Mouse (Mus musculus): Measurements from ENCODE around the gene Tor3a. TPM values are rescaled to one million over a fixed set of nuclear protein-coding genes. Genes with fewer than 3 reads are reported as not detected.
A peak's percentile ranks its signal among the peaks of the same experiment; 100 is the strongest.
"Not testable (repeated sequence)": the region's sequence is repeated elsewhere in the genome, so short reads cannot be mapped to it uniquely, and the experiment has no call there.

Gene Tor3a
- polyA plus RNA-seq, 1 experiment = 9.1 TPM

- no peak overlapping the region for H3K27ac ChIP-seq (ENCODE audit: insufficient read depth, low read length)
- no peak for TF ChIP-seq POLR2A (IDR thresholded peaks at IDR 0.05; ENCODE audit: extremely low read depth, insufficient read depth, low read length)
- no peak for TF ChIP-seq CTCF (IDR thresholded peaks at IDR 0.05; ENCODE audit: extremely low read depth, insufficient read depth, low read length)
- H3K4me3 ChIP-seq (ENCODE audit: insufficient read depth, low read length) = peak overlapping the region; percentile 77
- no peaks in the 10 kb centered on the region; the same call in 1 of the 2 replicates for H3K4me1 ChIP-seq (ENCODE audit: control insufficient read depth, insufficient read depth, low read length)
Observed at GRCm38 (mm10) chr1:156673476-156674194, 521 bp downstream of the Tor3a start.

GRCm38 (mm10) chr1:156672720-156673475 lies 1.3 kb downstream of the Tor3a start:
- TF ChIP-seq POLR2A (IDR thresholded peaks at IDR 0.05; ENCODE audit: extremely low read depth, insufficient read depth, low read length) (no peak), CTCF (IDR thresholded peaks at IDR 0.05; ENCODE audit: extremely low read depth, insufficient read depth, low read length) (no peak)
- Histone ChIP-seq H3K4me3 (ENCODE audit: insufficient read depth, low read length) (peak overlapping the region; percentile 77), H3K27ac (ENCODE audit: insufficient read depth, low read length) (no peak overlapping the region), H3K4me1 (ENCODE audit: control insufficient read depth, insufficient read depth, low read length) (no peaks in the 10 kb centered on the region; the same call in 1 of the 2 replicates)

GRCm38 (mm10) chr1:156671921-156672320 lies 2.2 kb downstream of the Tor3a start:
- Histone ChIP-seq H3K27ac (ENCODE audit: insufficient read depth, low read length) (no peak overlapping the region), H3K4me3 (ENCODE audit: insufficient read depth, low read length) (no peak overlapping the region), H3K4me1 (ENCODE audit: control insufficient read depth, insufficient read depth, low read length) (no peaks in the 10 kb centered on the region; the same call in 1 of the 2 replicates)
- no peak for TF ChIP-seq CTCF (IDR thresholded peaks at IDR 0.05; ENCODE audit: extremely low read depth, insufficient read depth, low read length)
- no peak for TF ChIP-seq POLR2A (IDR thresholded peaks at IDR 0.05; ENCODE audit: extremely low read depth, insufficient read depth, low read length)

GRCm38 (mm10) chr1:156669208-156669983 lies 4.8 kb downstream of the Tor3a start:
- H3K4me1 ChIP-seq (ENCODE audit: control insufficient read depth, insufficient read depth, low read length) = no peaks in the 10 kb centered on the region; the same call in 1 of the 2 replicates

GRCm38 (mm10) chr1:156668602-156669001 lies 5.6 kb downstream of the Tor3a start:
- no peak for TF ChIP-seq CTCF (IDR thresholded peaks at IDR 0.05; ENCODE audit: extremely low read depth, insufficient read depth, low read length)
- no peak for TF ChIP-seq POLR2A (IDR thresholded peaks at IDR 0.05; ENCODE audit: extremely low read depth, insufficient read depth, low read length)
- H3K4me3 ChIP-seq (ENCODE audit: insufficient read depth, low read length) = no peak overlapping the region

More at GRCm38 (mm10) chr1:156669208-156669983, 4.8 kb downstream of the Tor3a start:
- Histone ChIP-seq H3K4me3 (ENCODE audit: insufficient read depth, low read length) (no peak overlapping the region), H3K27ac (ENCODE audit: insufficient read depth, low read length) (no peak overlapping the region)
- TF ChIP-seq POLR2A (IDR thresholded peaks at IDR 0.05; ENCODE audit: extremely low read depth, insufficient read depth, low read length) = no peak
- no peak for TF ChIP-seq CTCF (IDR thresholded peaks at IDR 0.05; ENCODE audit: extremely low read depth, insufficient read depth, low read length)

GRCm38 (mm10) chr1:156667141-156667926 lies 6.8 kb downstream of the Tor3a start:
- H3K4me1 ChIP-seq (ENCODE audit: control insufficient read depth, insufficient read depth, low read length) = no peaks in the 10 kb centered on the region

More at GRCm38 (mm10) chr1:156668602-156669001, 5.6 kb downstream of the Tor3a start:
- Histone ChIP-seq H3K27ac (ENCODE audit: insufficient read depth, low read length) (no peak overlapping the region), H3K4me1 (ENCODE audit: control insufficient read depth, insufficient read depth, low read length) (no peaks in the 10 kb centered on the region; the same call in 1 of the 2 replicates)

GRCm38 (mm10) chr1:156665777-156666176 lies 8.4 kb downstream of the Tor3a start:
- Histone ChIP-seq H3K27ac (ENCODE audit: insufficient read depth, low read length) (no peak overlapping the region), H3K4me1 (ENCODE audit: control insufficient read depth, insufficient read depth, low read length) (no peaks in the 10 kb centered on the region), H3K4me3 (ENCODE audit: insufficient read depth, low read length) (no peak overlapping the region)
- TF ChIP-seq CTCF (IDR thresholded peaks at IDR 0.05; ENCODE audit: extremely low read depth, insufficient read depth, low read length) (no peak), POLR2A (IDR thresholded peaks at IDR 0.05; ENCODE audit: extremely low read depth, insufficient read depth, low read length) (no peak)

More at GRCm38 (mm10) chr1:156667141-156667926, 6.8 kb downstream of the Tor3a start:
- H3K27ac ChIP-seq (ENCODE audit: insufficient read depth, low read length) = no peak overlapping the region
- TF ChIP-seq CTCF (IDR thresholded peaks at IDR 0.05; ENCODE audit: extremely low read depth, insufficient read depth, low read length) = no peak
- TF ChIP-seq POLR2A (IDR thresholded peaks at IDR 0.05; ENCODE audit: extremely low read depth, insufficient read depth, low read length) = no peak
- H3K4me3 ChIP-seq (ENCODE audit: insufficient read depth, low read length) = no peak overlapping the region

- H3K27ac ChIP-seq (ENCODE audit: insufficient read depth, low read length); H3K4me3 ChIP-seq (ENCODE audit: insufficient read depth, low read length); H3K4me1 ChIP-seq (ENCODE audit: control insufficient read depth, insufficient read depth, low read length): not testable (repeated sequence)
Observed at GRCm38 (mm10) chr1:156660660-156661236, 13.4 kb downstream of the Tor3a start.
